Mouse (Mus musculus) thymus, postnatal 0 days (tissue): ENCODE measurements at regions not wholly inside any gene's neighbourhood (a gene's known extent, or its start where the extent isn't known, plus 50 kb on each side); places are given as distances from the start of the nearest gene placed in this dataset.
"Not testable (repeated sequence)": the region's sequence is repeated elsewhere in the genome, so short reads cannot be mapped to it uniquely, and the experiment has no call there.

ENCODE experiments used
- DNase-seq: peaks from one replicate; pipeline ENCODE4 v3.0.0-alpha.2; 2015; ENCODE audit warnings: low spot score

GRCm38 (mm10) chr5:3141841-3142240 is 199.4 kb upstream of the Cdk6 start:
- not testable (repeated sequence) for DNase-seq

DNA sequence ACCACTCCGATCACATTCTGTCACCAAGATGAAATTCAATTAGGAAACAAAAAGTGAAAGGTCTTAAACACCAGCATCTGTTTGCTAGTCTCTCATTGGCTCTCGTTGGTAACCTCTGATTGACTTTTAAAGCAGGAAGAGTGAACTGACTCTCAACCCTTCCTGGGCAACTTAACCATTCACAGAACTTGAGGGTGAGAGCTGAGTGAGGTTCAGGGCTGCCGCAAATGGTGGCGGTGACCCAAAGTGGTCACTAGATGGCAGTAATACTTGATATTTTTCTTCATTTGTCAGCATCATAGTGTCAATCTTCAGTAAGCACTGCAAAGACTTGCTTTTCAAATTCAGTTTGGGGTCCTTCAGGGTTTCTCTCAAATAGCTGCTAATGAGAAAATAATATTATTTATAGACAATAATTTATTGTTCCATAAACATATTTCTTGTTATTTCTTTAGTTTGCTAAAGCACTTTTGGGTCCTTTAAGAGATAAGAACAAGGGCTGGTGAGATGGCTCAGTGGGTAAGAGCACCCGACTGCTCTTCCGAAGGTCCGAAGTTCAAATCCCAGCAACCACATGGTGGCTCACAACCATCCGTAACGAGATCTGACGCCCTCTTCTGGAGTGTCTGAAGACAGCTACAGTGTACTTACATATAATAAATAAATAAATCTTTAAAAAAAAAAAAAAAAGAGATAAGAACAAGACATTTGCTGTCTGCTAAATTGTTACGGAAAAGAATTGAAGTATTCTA is 194.6 kb upstream of the Cdk6 start:
- DNase-seq: peak; percentile 49

- not testable (repeated sequence) for DNase-seq
Measured at GRCm38 (mm10) chr5:3149886-3150285, 191.4 kb upstream of the Cdk6 start.

- DNase-seq: not testable (repeated sequence)
Measured at GRCm38 (mm10) chr5:3150766-3151165, 190.5 kb upstream of the Cdk6 start.

DNA sequence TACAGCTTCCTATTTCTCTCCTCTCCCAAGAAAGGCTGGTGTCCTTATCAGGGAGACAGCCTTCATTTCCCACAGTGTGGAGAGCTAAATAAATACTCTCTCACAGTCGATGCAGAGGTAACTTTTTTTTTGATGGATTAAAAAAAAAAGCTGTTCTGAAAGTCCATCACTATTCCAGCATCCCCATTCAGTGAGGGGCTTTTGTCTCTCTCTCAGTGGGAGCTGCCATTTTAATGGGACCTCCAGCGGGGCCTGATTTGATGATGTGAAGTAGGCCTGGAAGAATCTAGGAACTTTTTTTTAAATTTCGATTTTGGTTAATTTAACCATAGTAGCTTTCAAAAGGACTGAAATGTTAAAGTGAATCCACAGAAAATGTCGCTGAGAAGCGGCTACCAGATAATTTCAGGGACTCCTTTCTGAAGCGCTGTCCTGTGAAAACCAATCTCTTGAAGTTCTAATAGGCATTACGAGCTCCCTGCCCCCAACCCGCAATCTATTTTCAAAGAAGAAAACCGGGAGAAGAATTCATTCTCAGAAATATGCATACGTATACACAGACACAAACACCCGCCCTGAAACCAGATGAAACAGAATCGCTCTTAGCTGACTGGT is 189.6 kb upstream of the Cdk6 start:
- not testable (repeated sequence) for DNase-seq

DNA sequence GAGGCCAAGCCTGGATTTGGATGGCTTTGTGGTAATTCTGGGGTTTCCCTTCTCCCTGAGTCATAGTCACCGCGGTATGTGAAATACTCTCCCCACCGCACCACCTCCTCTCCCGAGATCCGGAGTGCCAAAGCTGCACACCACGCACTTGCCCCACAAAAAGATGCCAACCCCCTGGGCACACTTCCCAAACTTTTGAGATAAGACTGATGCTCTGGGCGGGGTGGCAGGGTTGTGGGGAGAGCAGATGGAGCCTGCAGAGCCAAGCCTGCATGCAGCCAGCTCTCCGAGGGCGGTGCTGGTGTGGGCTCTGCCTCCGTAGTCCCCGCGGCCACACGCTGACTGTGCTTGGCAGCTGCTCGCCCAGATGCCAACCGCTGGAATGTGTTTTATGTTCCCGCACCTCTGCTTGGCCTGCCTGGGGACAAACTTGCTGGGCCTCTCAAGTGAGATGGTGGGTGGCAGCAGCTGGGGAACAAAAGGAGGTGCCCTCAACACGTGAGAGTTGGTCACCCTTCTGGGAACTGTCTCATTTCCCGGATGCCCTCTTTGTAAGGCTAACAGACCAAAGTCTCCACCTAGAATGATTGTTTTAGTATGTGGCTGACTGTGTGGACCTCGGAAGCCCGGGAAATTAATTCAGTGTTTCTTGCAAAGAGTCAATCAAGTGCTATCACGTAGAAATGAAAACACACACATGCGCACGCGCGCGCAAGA is 189.0 kb upstream of the Cdk6 start:
- peak; percentile 22 for DNase-seq

GRCm38 (mm10) chr5:3165511-3165910 is 175.8 kb upstream of the Cdk6 start:
- DNase-seq: not testable (repeated sequence)

- DNase-seq: not testable (repeated sequence)
Measured at GRCm38 (mm10) chr5:3166496-3166895, 174.8 kb upstream of the Cdk6 start.

- peak; percentile 56 for DNase-seq
Measured at GRCm38 (mm10) chr5:3193592-3193991, 147.7 kb upstream of the Cdk6 start.

DNA sequence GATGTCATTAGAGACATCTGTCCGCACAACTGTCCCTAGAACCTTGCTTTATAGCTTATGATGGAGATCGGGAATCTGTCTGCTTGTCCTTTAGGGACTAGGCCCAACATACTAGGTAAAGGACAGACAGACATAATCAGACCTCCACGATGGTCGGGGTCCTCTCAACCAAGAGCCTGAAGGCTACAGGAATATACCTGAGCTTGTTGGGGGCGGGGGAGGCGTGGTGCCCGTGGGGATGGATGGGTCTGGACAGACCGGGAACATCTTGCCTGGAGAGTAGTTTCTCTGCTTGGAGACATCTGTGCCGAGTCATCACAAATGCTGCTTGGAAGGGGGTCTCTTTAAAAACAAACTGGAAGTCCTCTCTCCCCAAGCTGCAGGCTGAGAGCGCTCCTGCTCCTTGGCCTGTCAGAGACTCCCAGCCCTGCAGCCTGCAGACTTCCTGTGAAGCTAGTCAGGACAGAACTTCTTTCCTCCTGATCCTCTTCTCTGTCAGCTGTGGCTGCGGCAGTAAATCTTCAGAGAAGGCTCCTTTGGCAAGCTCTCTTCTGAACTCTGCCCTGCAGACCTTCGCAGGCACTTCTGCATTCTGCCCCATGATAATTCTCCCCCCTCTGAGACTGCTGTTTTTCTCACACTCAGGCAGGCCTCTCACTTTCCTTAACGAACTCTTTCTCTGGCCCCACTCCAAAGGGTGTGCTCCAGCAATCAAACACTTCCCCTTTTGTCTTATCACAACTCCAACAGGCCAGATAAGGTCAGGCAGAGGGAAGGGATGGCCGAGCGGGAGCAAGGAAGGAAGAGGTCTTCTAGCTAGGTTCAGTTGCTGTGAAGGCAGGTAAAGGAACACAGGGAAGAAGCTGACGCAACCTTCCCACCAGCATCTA is 143.1 kb upstream of the Cdk6 start:
- no peak for DNase-seq

GRCm38 (mm10) chr5:3198869-3199550 is 142.3 kb upstream of the Cdk6 start:
- DNase-seq: not testable (repeated sequence)

DNA sequence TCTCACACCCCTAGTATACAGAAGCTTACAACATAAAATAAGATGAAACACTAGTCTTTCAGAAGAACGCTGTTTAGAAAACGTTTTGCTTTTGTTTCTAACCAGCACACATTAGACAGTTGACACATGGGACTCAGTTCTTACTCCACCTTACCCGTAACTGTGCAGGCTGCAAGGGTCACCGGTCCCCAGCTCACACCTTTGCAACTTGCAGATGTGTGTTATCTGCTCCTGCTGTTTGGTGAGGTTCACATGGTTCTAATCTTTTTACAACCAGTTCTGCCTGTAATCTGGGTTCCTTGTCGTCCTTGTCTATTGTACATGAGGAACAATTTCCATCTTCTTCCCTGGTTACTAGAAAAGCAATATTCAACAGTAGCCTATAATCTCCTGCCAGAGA is 135.1 kb upstream of the Cdk6 start:
- not testable (repeated sequence) for DNase-seq

GRCm38 (mm10) chr5:3208293-3208692 is 133.0 kb upstream of the Cdk6 start:
- not testable (repeated sequence) for DNase-seq

DNA sequence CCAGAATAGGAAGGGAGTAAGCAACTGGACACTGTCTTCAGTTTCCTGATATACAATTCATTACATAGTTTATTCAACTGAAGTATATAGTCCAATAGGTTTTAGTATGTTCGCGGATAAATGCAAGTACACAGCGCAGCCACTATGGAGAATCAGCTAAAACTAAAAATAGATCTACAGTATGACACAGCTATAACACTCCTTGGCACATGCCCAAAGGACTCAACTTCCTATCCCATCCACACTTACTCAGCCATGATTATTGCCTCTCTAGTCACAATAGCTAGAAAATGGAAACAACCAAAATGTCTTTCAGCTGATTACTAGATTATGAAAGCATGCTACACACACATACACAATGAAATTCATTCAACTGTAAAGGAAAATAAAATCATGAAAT is 130.0 kb upstream of the Cdk6 start:
- DNase-seq: no peak

DNA sequence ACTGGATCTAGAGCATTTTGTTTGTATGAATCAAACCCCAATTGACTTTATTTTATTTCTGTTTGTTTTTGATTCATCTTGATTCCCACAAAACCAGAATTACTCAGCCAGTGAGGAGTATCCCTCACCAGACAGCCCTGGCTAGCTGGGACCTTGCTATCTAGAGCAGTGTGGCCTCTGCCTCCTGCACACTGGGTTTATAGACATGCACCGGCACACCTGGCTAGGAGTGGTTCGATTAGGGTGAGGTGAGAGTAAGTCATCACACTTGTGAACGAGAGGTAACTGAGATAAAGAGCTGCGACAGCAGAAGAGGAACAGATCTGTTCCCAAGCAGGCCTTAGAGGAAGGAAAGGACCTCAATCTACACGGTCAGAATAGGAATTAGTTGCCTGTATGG is 125.2 kb upstream of the Cdk6 start:
- no peak for DNase-seq

DNA sequence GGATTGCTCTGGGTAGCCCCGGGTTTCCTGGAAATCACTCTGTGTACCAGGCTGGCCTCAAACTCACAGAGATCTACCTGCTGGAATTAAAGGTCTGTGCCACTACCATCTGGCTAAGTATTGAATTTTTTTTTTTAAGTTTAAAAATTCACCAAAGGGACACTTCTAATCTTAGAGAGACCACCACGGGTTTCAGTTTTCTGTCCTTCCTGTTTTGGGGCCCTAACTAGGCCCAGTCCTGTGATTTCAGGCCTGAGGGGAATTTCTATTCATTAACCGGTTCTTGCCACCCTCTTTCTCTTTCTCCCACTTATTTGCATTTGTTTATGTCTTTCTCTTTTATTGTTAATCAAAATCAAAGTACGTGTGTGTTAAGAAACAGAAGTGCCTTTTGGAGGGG is 122.1 kb upstream of the Cdk6 start:
- DNase-seq: no peak

GRCm38 (mm10) chr5:3219770-3220169 is 121.5 kb upstream of the Cdk6 start:
- no peak for DNase-seq

GRCm38 (mm10) chr5:3223819-3224218 is 117.5 kb upstream of the Cdk6 start:
- peak; percentile 8 for DNase-seq

GRCm38 (mm10) chr5:3224392-3225054 is 116.8 kb upstream of the Cdk6 start:
- not testable (repeated sequence) for DNase-seq

- DNase-seq: not testable (repeated sequence)
Measured at GRCm38 (mm10) chr5:3225358-3225757, 115.9 kb upstream of the Cdk6 start.
